Mouse (Mus musculus): ENCODE measurements around the gene Map2k1.

Gene Map2k1

DNA sequence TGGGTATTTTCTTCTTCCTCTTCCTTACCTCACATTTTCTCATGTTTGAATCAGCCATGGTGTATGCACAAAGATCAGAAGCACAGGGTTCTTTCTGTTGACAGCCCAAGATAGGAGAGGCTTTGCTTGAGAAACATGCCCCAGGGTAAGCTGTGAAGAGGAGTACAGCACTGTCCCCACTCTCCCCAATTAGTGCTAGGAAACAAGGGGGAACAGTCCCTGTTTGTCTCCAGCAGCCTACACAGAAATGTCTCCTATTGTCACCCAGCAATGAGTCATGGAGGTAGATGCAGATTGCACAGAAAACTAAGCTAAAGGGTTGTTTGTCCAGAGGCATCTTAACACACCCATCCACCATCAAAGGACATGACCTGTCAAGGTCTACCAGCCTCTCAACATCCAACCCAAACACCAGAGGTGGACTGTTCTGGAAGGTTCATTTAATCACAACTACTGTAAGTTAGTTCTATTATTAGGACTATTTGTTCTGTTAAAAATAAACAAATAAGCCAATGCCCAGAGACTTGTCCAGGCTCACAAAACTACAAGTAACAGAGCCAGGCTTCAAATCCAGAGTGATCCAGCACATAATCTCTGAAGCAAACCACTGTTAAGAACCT is 3.2 kb downstream of the Map2k1 start:
- in situ Hi-C loops (cut with MboI), result no loop called here

DNA sequence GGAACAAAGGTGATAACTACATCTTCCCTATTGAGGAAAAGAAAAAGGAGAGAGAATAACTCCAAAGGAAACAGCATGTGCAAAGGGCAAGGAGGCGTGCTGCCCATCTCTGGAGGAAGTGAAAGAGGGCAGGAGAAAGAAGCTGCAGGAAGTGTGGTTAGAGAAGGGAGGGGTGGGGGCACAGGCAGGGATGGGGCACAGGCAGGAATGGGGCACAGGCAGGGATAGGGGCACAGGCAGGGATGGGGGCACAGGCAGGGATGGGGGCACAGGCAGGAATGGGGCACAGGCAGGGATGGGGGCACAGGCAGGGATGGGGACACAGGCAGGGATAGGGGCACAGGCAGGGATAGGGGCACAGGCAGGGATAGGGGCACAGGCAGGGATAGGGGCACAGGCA is 4.1 kb downstream of the Map2k1 start:
- in situ Hi-C loops (cut with MboI), result no loop called here

DNA sequence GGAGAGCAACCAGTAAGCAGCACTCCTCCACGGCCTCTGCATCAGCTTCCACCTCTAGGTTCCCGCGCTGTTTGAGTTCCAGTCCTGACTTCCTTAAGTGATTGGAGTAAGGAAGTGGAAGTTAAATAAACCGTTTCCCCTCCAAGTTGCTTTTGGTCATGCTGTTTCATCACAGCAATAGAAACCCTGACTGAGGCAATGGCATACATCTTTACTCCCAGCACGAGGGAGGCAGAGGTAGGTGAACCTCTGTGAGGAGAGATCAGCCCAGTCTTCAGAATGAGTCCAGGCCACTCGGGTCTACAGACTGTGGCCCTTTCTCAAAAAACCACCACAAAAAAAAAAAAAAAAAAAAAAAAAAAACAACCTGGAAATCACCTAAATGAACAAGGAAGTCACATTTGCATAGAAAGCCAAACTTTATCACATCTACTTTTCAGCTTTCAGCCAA is 11.0 kb downstream of the Map2k1 start:
- in situ Hi-C loops (cut with MboI), result no loop called here

DNA sequence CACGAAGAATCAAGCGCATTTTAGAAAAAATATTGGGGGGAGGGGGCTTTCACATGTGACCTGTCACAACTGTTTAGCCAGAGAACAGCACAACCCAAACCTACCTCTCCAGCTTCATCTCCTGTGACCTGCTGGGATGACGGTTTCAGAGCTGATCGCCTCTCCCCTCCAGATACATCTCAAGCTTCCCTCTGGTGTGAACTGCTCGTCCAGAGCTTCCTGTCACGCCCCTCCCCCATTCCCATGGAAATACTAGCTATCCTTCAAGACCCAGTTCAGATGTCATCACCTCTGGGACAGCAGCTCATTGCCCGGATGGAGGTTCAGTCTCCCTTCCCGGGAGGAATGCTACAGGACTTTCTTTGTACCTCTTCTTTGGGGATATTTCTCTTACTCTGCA is 12.8 kb downstream of the Map2k1 start:
- in situ Hi-C loops (cut with MboI), result no loop called here

DNA sequence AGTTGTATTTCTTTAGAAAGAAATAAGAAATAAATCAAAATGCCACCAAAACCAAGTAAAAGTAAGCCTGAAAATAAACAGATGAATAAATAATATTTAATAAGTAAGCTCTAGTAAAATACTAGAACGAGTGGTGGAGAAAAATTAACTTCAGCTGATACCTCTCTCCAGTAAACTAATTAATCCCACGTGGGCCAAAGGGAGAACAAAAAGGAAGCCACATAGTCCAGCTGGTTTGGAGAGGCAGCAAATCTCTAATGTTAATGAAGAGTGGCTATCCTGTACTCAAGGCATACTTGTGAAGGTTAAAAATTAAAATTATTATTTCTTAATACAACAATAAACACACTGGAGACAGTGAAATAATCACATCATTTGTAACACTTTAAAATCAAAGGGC is 13.3 kb downstream of the Map2k1 start:
- in situ Hi-C loops (cut with MboI), result no loop called here

DNA sequence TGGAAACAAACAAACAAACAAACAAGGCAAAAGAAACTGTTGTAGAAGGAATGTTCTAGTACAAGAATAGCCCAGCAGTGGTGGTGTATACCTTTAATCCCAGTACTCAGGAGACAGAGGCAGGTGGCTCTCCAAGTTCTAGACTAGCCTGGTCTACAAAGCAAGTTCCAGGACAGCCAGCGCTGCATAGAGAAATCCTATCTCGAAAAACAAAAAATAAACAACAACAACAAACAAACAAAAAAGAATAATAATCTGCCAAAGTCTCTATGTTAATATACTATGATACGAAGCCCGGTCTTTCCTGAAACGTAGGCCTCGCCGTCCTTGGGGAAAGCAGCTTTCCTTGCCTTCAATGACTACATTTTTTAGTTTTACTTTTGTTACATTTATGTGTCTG is 17.4 kb downstream of the Map2k1 start:
- in situ Hi-C loops (cut with MboI), result no loop called here

DNA sequence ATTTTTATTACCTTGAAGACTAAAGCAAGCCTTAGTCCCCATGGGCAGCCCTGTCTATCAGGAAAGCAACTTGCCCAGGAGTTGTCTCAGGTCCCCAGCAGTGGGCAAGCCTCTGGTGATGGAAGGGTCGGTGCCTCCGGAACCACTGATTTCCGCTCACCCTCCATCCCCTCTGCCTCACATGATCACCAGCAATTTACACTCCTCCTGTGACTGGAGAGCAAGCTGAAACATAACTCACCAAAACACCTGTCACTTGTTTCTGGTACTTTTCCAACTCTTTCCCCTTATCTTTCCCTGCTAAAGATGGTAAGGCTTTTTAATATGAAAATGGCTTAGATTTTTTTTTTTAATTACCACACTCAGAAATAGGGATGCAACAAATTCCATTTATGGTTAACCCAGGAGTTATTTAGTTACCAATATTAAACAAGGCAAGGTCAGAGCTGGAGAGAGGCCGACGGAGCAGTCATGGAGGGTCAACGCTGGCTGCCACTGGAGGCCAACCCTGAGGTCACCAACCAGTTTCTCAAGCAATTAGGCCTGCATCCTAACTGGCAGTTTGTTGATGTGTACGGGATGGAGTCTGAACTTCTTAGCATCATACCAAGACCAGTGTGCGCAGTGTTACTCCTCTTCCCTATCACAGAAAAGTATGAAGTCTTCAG is 18.5 kb downstream of the Map2k1 start, which contains the start of gene Uchl4:
TSS of gene Uchl4 (plus strand) at position 434 of the 668 bp plus-strand sequence.
- in situ Hi-C loops (cut with MboI), result no loop called here

DNA sequence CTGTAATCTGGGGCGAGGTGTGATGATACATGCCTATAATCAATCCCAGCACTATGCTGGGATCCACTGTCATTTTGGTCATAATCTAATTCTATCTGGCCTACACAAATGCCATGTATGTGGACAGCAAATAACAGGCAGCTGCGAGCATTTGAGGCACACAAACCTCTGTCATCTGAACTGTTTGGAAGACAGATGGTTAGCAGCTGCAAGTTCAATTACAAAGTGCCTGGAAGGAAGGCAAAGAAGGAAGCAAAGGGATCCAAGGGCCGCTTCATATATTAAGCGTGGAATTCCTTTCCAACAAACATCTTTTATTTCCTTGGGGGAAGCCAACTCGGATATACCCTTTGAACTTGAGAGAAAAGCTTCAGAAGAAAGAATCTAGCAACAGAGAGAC is 19.8 kb downstream of the Map2k1 start:
- in situ Hi-C loops (cut with MboI), result no loop called here

DNA sequence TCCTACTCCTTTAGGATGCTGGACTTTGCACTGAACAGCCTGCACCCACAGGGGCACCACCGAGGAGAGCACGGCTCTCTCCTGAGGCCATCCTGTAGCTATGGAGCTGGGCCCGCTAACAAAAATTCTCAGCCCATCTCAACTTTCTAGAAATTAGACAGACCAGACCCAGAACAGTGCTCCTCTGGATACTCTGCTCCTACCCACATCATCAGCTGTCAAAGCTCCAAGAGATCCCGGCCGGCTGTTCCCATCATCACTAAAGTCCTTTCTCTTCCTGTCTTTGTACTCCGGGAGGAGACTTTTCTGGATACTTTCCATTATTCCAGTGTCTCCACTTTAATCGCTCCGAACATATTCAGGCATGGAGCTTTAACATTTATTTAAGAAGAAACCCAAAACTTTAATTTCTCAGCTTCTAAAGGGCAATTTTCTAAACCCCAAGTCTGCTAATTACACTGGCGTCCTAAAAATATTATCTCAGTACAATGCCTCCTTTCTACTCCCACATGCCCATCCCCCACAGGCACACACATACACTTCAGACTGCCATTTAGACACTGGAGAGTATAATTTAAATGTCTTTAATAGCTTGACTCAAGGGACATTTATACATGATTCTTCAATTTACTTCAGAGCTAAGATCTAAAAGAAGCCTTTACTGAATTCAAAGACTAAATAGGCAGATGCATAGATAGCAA is 21.0 kb downstream of the Map2k1 start:
- in situ Hi-C loops (cut with MboI), result no loop called here

DNA sequence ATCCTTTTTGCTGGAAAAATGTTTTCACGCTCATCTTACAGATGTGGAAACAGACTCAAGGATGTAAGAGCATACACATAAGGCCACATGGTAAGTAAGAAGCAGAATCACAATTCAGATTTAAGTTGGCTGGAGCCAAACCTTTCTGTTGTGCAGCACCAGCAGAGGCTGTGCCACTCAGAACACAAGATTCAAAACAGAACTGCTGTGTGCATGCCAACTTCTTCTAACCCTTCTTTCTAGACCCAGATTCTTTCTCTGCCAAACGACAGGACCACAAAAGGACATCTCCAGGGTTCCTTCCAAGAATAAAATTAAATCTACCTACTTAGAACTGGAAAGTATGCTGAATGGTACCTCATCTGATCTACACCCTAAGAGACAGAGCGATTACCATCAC is 21.8 kb downstream of the Map2k1 start:
- in situ Hi-C loops (cut with MboI), result no loop called here

DNA sequence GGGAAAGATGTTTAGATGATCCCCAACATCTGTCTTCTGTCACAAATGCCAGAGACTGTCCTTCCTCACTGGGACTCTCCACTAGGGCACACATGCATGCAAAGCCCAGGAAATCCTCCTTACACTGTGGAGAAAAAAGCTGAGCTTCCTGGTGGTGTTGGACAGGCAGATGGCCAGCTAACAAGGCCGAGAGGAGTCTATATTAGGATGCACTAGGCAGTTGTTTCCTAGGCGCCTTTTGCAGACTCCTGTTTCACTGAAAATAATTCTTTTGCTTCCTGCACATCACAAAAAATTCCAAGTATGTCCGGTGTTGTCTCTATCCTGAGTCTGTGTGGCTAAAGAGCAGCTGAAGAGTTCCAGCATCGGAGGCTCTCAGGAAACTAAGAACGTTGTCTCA is 22.3 kb downstream of the Map2k1 start:
- in situ Hi-C loops (cut with MboI), result no loop called here

DNA sequence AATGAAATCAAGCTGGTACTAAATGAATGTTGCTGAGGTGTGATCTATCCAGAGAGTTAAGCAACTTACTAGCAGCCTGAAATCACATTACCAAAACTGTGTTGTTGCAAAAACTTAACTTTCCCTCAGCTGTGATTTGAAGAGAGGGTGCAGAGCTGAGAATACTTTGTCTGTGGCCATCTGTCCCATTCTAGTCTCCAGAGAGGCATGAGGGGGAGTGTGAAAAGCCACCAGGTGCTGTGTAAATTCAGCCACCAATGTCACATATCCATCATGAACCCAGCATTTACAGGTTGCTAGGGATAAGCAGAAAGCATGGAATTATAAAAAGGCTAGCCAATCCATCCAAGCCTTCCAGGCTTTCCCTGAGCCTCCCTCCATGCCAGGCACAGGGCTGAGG is 24.5 kb downstream of the Map2k1 start:
- in situ Hi-C loops (cut with MboI), result no loop called here

DNA sequence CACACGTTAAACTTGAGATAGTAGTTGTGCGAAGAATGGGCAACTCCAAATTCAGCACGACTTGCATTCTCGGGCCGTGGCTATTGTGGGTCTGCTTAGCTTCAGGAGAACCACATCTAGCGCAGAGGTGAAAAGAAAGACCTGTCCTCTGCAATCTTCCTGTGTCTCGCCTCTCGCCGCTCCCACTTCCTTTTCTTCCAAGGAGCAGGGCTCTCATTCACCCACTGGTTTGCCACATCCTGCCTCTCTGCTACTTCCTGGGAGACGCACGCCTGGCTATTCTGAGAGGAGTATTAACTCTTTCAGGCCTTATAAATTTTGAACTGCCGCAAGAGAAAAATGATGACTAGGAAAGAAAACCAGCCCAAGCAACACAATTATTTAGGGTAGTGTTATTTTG is 25.7 kb downstream of the Map2k1 start:
- in situ Hi-C loops (cut with MboI), result no loop called here

DNA sequence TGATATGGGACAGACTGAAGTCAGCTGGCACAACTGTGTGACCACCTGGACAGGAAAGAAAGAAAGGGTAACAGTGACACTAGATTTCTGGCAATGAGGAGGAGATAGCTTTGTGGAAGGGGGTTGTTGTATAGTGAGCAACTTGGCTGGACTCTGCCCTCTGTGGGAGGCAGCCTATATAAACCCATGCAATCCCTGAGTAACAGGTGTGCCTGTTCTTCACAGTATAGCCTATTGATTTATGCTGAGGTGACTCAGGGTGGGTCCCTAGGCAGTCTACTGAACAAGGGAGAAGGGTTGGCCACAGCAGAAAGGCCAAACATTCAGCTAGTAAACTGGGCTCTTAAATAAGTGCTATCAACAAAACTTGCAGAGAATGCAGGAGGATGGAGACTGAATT is 27.6 kb downstream of the Map2k1 start:
- in situ Hi-C loops (cut with MboI), result no loop called here

DNA sequence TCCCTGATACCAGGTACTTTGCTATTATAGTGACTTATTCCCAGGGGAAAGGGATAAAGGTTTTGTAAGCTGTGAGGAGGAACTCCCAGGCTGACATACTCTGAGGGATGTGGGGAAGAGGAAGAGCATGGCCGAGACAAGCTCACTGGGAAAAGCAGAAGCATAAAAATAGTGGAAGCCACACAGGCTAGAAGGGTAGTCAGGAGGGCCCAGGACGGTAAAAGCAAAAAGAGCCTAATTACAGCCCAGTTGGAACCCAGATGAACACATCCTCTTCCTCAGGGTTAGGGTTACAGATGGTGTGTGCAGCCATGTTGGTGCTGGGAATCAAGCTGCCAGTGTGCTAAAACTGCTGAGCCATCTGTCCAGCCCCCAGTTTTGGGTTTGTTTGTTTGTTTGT is 31.3 kb downstream of the Map2k1 start:
- in situ Hi-C loops (cut with MboI), result no loop called here

DNA sequence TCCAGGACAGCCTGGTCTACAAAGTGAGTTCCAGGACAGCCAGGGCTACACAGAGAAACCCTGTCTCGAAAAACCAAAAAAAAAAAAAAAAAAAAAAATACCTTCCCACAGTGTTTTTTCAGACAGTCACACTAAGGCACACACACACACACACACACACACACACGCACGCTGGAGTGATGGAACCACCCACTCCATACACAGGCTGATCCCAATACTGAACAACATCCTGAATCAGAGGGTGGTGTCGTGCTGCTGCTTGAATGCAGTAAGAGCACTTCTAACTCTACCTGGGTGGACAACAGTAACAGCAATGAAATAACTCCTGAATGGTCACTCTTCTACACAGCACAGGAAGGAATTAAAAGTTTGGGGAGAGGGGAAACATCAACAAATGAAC is 32.0 kb downstream of the Map2k1 start:
- in situ Hi-C loops (cut with MboI), result no loop called here

DNA sequence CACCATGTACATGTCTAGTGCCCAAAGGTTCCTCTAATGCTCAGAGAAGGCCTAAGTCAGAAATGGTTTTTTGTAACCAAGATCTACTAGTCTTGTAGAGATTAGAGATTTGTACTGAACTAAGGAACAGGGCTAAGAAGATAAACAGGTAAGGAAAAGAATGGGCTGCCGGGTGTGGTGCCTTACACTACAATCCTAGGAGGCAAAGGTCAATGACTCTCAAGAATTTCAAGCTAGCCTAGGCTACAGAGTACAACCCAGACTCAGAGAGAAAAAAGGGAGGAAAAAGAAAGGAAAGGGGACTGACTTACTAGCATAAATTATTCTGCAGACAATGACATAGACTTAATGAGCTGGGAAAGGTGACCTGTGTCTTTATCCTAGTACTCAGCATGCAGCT is 32.8 kb downstream of the Map2k1 start:
- in situ Hi-C loops (cut with MboI), result no loop called here

DNA sequence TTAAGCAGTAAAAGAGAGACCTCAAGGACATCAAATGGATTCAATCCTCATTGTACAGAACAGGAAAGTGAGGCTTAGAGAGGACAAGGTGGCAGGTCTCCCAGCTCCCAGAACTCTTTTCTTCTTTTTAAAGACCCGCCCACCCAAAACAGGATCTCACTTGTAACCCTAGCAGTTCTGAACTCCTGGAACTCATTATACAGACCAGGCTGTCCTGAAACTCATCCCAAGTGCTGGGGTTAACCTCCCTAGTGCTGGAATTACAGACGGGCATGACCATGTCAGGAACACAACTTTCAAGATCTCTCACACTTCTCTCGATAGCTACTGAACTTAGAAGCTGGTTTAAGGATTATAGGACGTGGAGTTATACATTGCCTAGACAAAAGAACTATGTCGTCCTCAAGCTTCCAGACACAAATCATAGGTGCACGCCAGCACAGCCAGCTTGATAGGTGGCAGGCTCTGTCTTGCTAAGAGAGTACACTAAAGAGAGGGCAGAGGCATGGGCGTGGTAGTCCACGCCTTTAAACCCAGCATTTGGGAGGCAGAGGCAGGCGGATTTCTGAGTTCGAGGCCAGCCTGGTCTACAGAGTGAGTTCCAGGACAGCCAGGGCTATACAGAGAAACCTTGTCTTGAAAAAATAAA is 33.5 kb downstream of the Map2k1 start:
- in situ Hi-C loops (cut with MboI), result no loop called here

DNA sequence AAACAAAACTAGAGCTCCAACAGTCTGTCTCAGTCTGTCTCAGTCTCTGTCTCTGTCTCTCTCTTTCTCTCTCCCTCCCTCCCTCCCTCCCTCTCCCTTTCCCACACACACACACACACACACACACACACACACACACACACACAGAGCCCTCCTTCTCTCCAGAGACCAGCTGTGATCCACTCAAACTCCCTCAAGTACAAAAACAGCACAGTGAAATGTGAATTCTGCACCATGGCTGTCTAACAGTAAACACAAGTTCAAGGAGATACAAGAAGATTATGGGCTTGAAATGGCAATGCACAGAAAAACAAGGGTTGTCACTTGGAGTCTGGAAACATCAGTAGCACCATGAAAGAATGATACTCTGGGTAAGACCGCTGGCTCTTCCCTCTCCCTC is 34.1 kb downstream of the Map2k1 start:
- in situ Hi-C loops (cut with MboI), result no loop called here

DNA sequence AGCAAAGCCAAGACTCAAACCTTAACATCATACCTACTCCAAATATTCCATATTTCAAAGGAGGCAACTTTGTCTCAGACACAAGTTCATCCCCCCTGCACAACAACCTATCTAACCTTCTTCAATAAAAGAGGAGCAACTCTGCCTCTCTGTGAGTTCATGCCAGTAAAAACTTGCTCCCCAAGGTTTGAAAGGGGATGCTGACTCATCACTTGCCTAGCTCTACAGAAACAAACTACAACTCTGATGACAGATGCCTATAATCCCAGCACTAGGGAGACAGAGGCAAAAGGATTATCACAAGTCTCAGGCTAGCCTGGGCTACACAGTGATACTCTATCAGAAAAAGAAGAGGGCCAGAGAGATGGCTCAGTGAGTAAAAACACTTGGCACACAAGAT is 35.5 kb downstream of the Map2k1 start:
- in situ Hi-C loops (cut with MboI), result no loop called here

DNA sequence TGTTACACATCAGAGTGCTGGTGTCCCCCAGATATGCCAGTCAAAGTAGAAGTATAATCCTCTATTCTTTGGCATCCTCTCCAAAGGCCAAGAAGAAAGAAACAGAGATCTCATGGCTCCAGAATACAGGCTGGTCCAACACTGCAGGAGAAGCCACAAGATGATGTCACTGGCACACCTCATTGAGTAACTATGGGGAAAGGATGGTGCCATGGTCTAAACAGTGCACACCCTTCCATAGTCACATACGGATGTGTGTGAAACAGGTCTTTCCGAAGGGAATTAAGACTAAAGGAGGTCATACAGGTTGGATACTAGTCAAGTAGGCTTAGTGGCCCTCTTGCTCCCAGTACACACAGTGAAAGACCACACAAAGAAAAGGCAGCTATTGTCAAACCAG is 36.8 kb downstream of the Map2k1 start:
- in situ Hi-C loops (cut with MboI), result no loop called here

DNA sequence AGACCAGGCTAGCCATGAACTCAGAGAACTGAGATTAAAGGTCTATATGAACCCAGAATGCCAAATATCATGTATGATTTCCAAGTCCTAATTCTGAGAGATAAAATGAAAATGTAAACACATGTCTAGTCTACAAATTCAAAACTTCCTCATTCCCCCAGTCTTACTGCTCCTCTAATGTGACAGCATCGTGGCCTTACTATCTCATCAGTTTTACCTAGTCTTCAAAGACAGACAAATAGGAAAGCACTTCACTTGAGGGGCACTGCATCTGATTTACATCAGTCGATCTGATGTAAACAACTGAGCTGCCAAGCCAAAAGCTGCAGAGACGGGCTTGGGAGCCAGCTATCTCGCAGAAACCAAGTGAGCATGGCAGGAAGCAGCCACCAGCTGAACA is 37.3 kb downstream of the Map2k1 start:
- in situ Hi-C loops (cut with MboI), result no loop called here

DNA sequence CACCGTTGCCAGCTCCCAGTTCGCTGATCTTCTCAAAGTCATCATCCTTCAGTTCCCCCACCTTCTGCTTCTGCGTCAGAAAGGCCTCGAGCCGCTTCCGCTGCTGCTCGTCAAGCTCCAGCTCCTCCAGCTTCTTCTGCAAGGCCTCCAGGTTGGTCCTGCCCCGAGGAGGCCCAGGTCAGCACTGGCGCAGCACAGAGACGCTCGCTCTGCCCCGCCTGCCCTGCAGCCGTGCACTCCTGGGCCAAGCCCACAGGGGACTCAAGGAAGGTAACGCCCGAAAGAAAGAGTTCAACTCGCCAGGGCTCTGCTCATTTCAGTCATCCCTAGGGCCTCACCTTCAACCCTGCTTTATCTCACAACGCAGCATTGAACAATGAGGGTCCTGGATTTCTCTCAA is 39.0 kb downstream of the Map2k1 start:
- in situ Hi-C loops (cut with MboI), result no loop called here

Measured in mature B cell (primary cell).